Mouse (Mus musculus): ENCODE results near the gene Gm20517. TPM values are rescaled to one million over a fixed set of nuclear protein-coding genes. Genes with fewer than 3 reads are reported as not detected.
A peak's percentile ranks its signal among the peaks of the same experiment; 100 is the strongest.

Gene Gm20517
- polyA plus RNA-seq, 1 experiment from 2014 or later = 3.0 TPM

DNA sequence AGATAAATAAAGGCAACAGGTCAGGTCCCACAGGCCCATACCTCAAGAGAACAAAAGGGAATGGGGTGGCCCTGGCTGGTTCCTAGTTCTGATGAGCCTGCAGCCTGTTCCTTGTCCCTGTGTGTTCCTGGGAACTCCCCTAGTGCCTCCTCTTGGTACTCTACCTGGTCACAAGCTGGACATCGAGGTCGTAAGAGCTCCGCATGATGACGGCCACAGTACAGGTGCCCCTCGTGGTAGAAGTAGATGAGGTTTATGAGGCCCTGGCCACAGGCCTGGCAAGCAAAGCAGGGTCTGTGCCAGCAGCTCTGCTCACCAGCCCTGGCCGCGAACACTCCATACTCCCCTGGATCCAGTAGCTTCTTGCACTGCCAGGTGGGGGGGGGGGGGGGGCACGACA lies 78.5 kb downstream of the Gm20517 start:
- Histone ChIP-seq H3K4me3 (peak overlapping the region; percentile 66), H3K4me2 (peak overlapping the region; percentile 96), H3K9me3 (no peaks in the 10 kb centered on the region), H3K9ac (no peak overlapping the region), H3K27me3 (no peaks in the 10 kb centered on the region; the same call in 1 of the 2 replicates), H3K4me1 (replicated peaks) (peaks cover 38% of the 10 kb centered on the region), H3K27ac (replicated peaks) (no peak overlapping the region), H3K36me3 (peaks cover 11% of the 10 kb centered on the region; the same call in 1 of the 2 replicates)
- ATAC-seq (ENCODE audit: low read depth) = no peak
- 85% methylated on average over 7 of the region's 8 CpGs for WGBS

DNA sequence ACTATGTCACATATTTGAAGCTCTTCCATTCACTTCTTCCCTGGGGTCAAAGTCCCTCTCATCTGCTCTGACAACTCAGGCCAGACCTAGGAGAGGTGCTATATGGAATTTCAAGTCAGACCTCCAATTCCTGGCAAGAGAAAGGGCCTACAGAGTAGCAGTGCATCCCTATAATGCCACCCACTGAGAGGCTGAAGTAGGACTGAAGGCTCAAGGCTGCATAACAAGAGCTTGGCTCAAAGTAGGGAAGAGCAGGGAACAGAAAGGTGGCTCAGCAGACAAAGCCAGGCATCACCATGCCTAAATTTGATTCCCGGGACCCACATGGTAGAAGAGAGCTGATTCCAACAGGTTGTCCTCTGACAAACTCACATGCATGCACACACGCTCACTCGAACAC lies 80.3 kb downstream of the Gm20517 start:
- Histone ChIP-seq H3K36me3 (no peaks in the 10 kb centered on the region), H3K9ac (no peak overlapping the region), H3K4me3 (no peak overlapping the region), H3K27me3 (no peaks in the 10 kb centered on the region; the same call in 1 of the 2 replicates), H3K4me2 (no peak overlapping the region), H3K9me3 (no peaks in the 10 kb centered on the region), H3K4me1 (replicated peaks) (peaks cover 36% of the 10 kb centered on the region), H3K27ac (replicated peaks) (no peak overlapping the region)
- 87% methylated on average over 3 of the region's 3 CpGs for WGBS
- no peak for ATAC-seq (ENCODE audit: low read depth)

DNA sequence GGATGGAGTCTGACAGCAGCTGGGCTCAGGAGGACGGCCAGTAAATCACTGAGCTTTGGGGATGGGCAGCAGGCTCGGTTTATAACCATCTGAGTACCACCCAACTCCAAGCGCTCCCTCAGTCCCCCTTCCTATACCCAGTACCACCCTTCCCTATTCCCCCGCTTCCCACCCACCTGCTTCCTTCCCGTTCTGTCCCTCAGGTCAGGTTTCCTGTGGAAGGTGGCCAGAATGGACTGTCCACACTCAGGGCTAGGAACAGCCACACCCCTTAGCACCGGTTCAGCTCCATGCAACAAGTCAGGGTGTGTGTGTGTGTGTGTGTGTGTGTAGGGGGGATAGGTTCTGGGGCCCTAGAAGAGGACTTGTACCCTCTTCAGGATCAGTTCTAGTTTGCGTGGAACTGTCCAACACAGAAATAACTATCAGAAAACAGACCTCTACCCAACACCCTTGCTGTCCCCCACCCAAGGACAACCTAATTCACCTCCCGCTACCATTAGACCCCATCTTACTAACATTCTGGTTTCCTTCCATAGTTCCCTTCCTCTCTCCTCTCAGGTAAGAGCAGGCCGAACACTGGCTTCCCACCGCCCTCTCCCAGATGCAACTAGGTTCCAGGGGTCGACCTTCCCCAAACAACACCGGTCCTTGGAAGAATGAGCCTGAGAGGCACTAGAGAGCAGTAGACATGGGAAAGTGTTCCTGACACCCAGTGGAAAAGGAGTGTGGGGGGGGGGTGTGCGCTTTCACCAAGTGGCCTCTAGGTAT lies 82.5 kb downstream of the Gm20517 start:
- peak; percentile 12 for ATAC-seq (ENCODE audit: low read depth)
- WGBS = 32% methylated on average over 13 of the region's 13 CpGs

DNA sequence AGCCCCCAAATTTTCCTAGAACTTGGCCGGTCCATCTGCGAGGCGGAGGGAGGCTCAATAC lies 82.9 kb downstream of the Gm20517 start, which contains the start of gene Gm21981:
Gene Gm21981, minus strand, starts transcription at position 14 of the 61 bp plus-strand sequence.
- Histone ChIP-seq H3K27ac (replicated peaks) (peak within 1 kb of the TSS; percentile 78), H3K36me3 (peaks cover 9% of the 10 kb centered on the region; the same call in 1 of the 2 replicates), H3K9ac (peak within 1 kb of the TSS; percentile 87), H3K9me3 (no peaks in the 10 kb centered on the region), H3K4me3 (peak within 1 kb of the TSS; percentile 71), H3K27me3 (no peaks in the 10 kb centered on the region; the same call in 1 of the 2 replicates), H3K4me1 (replicated peaks) (peaks cover 25% of the 10 kb centered on the region), H3K4me2 (peak within 1 kb of the TSS; percentile 79)
- no peak for ATAC-seq (ENCODE audit: low read depth)
- 0% methylated on average over 3 of the region's 3 CpGs for WGBS

More for the DNA sequence above, 82.5 kb downstream of the Gm20517 start:
- peak overlapping the region; percentile 71 for H3K4me3 ChIP-seq
- H3K36me3 ChIP-seq = peaks cover 5% of the 10 kb centered on the region; the same call in 1 of the 2 replicates
- peak overlapping the region; percentile 78 for H3K27ac ChIP-seq (replicated peaks)
- H3K4me1 ChIP-seq (replicated peaks) = peaks cover 28% of the 10 kb centered on the region
- peak overlapping the region; percentile 79 for H3K4me2 ChIP-seq
- peak overlapping the region; percentile 87 for H3K9ac ChIP-seq
- H3K9me3 ChIP-seq = no peaks in the 10 kb centered on the region
- H3K27me3 ChIP-seq = no peaks in the 10 kb centered on the region; the same call in 1 of the 2 replicates

- under 1% methylated on average over 79 of the region's 82 CpGs for WGBS
- ATAC-seq (ENCODE audit: low read depth) = peak; percentile 95
- H3K9me3 ChIP-seq = no peaks in the 10 kb centered on the region
These were observed 83.3 kb downstream of the Gm20517 start, which contains the start of gene Prickle4 for GRCm38 (mm10) chr17:47694503-47695336. TSS of gene Prickle4 (minus strand) at chr17:47694736.

DNA sequence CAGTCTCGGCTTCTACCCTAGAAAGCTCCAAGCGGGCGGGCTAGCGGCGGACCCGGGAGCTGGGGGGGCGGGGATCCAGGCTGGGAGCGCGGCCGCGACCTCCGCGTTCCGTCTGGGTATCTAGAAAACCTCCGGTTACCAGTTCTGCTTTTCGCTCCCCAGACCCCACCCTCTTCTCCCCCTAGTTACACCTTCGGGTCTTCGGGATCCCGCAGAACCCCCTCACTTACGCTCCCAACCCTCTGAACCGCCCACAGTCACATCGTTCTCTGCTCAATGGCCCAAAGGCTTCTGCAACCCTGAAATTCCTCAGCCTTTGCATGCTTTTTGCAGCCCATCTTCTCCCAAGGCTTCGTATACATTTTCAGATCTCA lies 83.9 kb downstream of the Gm20517 start:
- peak; percentile 37 for ATAC-seq (ENCODE audit: low read depth)
- Histone ChIP-seq H3K9ac (peak overlapping the region; percentile 87), H3K27ac (replicated peaks) (peak overlapping the region; percentile 78), H3K36me3 (peaks cover 20% of the 10 kb centered on the region; the same call in 1 of the 2 replicates), H3K4me3 (peak overlapping the region; percentile 71), H3K4me1 (replicated peaks) (peaks cover 18% of the 10 kb centered on the region), H3K9me3 (no peaks in the 10 kb centered on the region), H3K27me3 (no peaks in the 10 kb centered on the region; the same call in 1 of the 2 replicates), H3K4me2 (peak overlapping the region; percentile 79)
- under 1% methylated on average over 23 of the region's 23 CpGs for WGBS

More at GRCm38 (mm10) chr17:47694503-47695336, 83.3 kb downstream of the Gm20517 start, which contains the start of gene Prickle4:
- Histone ChIP-seq H3K36me3 (peaks cover 14% of the 10 kb centered on the region; the same call in 1 of the 2 replicates), H3K9ac (peak within 1 kb of the TSS; percentile 87), H3K27ac (replicated peaks) (peak within 1 kb of the TSS; percentile 78), H3K4me2 (peak within 1 kb of the TSS; percentile 79), H3K4me3 (peak within 1 kb of the TSS; percentile 71), H3K4me1 (replicated peaks) (peaks cover 21% of the 10 kb centered on the region), H3K27me3 (no peaks in the 10 kb centered on the region; the same call in 1 of the 2 replicates)

DNA sequence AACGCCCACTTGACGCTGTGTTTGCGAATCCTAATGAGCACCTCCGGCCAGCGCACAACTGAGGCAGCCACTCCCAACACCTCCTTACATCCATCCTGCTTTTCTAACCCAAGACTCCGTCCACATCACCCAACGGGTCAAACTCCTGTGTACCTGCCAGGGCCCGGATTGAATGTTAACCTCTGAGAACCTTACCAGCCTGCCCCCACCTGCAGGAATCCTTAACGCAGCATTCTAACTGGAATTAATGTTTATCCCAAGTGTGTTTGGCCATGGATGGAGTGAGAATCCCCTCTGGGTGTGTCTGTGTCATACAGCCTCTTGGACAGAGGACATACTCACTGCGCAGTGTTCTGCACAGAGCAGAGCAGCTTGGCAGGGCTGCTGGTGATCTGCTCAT lies 86.8 kb downstream of the Gm20517 start:
- 86% methylated on average over 10 of the region's 10 CpGs for WGBS
- peaks cover 47% of the 10 kb centered on the region for H3K36me3 ChIP-seq

GRCm38 (mm10) chr17:47699055-47699454 lies 87.7 kb downstream of the Gm20517 start:
- no peak for ATAC-seq (ENCODE audit: low read depth)
- Histone ChIP-seq H3K9me3 (no peaks in the 10 kb centered on the region), H3K36me3 (peaks cover 55% of the 10 kb centered on the region), H3K4me3 (no peak overlapping the region), H3K27ac (replicated peaks) (no peak overlapping the region), H3K27me3 (peaks cover 21% of the 10 kb centered on the region), H3K4me2 (no peak overlapping the region), H3K4me1 (replicated peaks) (peaks cover 10% of the 10 kb centered on the region), H3K9ac (no peak overlapping the region)
- 81% methylated on average over 2 of the region's 2 CpGs for WGBS

More for the DNA sequence above, 86.8 kb downstream of the Gm20517 start:
- Histone ChIP-seq H3K27ac (replicated peaks) (no peak overlapping the region), H3K4me3 (no peak overlapping the region), H3K9ac (no peak overlapping the region), H3K9me3 (no peaks in the 10 kb centered on the region), H3K4me2 (no peak overlapping the region), H3K4me1 (replicated peaks) (peaks cover 18% of the 10 kb centered on the region), H3K27me3 (peaks cover 15% of the 10 kb centered on the region)
- ATAC-seq (ENCODE audit: low read depth) = no peak

- no peak overlapping the region for H3K9ac ChIP-seq
- no peak overlapping the region for H3K27ac ChIP-seq (replicated peaks)
- H3K4me1 ChIP-seq (replicated peaks) = no peaks in the 10 kb centered on the region
- H3K4me3 ChIP-seq = no peak overlapping the region
- no peak for ATAC-seq (ENCODE audit: low read depth)
- no peak overlapping the region for H3K4me2 ChIP-seq
- peaks cover 55% of the 10 kb centered on the region for H3K36me3 ChIP-seq
- H3K27me3 ChIP-seq = peaks cover 21% of the 10 kb centered on the region
- H3K9me3 ChIP-seq = no peaks in the 10 kb centered on the region
- 79% methylated on average over 9 of the region's 9 CpGs for WGBS
These were observed 90.4 kb downstream of the Gm20517 start for GRCm38 (mm10) chr17:47701793-47702192.

DNA sequence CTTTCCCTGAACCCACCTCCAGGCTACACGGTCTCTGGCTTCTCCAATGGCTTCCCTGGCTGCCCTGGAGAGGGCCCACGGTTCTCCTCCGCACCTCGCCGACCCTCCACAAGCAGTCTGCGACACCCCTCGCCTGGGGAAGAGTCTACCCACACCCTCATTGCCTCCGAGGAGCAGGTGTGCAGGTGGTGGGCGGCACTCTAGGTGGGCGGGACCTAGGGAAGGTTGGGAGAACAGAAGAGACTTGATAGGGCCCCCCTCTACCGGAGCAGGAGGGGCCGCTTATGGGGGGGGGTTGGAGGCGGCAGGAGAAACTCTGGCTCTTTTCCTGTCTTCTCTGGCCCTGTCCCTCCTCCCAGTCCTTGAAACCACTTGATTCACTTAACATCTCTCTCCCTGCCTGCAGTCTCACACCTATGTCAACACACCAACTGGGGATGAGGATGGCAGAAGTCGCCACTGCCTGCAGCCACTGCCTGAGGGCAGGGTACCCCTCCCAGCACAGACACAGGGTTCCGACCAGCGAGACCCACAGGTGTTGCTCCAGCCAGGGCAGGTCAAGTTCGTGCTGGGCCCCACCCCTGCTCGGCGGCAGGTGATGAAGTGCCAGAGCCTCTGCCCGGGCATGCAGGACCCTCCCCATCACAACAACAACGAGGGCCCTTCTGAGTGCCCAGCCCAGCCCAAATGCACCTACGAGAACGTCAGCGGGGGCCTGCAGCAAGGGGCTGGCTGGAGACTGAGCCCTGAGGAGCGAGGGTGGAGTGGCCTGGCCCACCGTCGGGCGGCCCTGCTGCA lies 91.4 kb downstream of the Gm20517 start:
- Histone ChIP-seq H3K27ac (replicated peaks) (no peak overlapping the region), H3K4me2 (no peak overlapping the region), H3K4me3 (no peak overlapping the region), H3K4me1 (replicated peaks) (no peaks in the 10 kb centered on the region), H3K36me3 (peaks cover 55% of the 10 kb centered on the region), H3K27me3 (peaks cover 21% of the 10 kb centered on the region), H3K9ac (no peak overlapping the region), H3K9me3 (no peaks in the 10 kb centered on the region)
- ATAC-seq (ENCODE audit: low read depth) = no peak
- WGBS = 41% methylated on average over 28 of the region's 28 CpGs

DNA sequence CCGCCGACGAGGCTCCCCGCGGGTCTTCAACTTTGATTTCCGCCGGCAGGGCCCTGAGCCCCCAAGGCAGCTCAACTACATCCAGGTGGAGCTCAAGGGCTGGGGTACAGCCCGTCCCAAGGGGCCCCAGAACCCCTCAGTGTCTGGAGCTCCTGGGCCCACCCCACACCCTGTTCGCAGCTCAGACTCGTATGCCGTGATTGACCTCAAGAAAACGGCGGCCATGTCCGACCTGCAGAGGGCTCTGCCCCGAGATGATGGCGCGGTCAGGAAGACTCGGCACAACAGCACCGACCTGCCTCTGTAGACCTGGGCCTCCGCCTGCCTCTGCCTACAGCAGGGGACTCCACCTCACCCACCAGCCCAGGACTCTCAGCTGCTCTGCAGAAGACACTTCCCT lies 92.2 kb downstream of the Gm20517 start:
- H3K4me1 ChIP-seq (replicated peaks) = no peaks in the 10 kb centered on the region
- H3K36me3 ChIP-seq = peaks cover 51% of the 10 kb centered on the region
- H3K27ac ChIP-seq (replicated peaks) = no peak overlapping the region
- peaks cover 21% of the 10 kb centered on the region for H3K27me3 ChIP-seq
- no peak overlapping the region for H3K9ac ChIP-seq
- H3K4me3 ChIP-seq = no peak overlapping the region
- ATAC-seq (ENCODE audit: low read depth) = no peak
- 25% methylated on average over 20 of the region's 20 CpGs for WGBS
- no peak overlapping the region for H3K4me2 ChIP-seq
- no peaks in the 10 kb centered on the region for H3K9me3 ChIP-seq

Measured in neural tube, embryonic 13.5 days (tissue).